Comparison of ENCODE assay signal across 9 mouse cellular contexts in genomic region chr9:109849312-109849758, GRCm38 (mm10). TPM values are rescaled to one million over a fixed set of nuclear protein-coding genes. Genes with fewer than 3 reads are reported as not detected.
DNase-seq lines count a peak whose midpoint lies in the region; ATAC-seq and TF ChIP-seq lines count a peak whose summit lies in the region.
"Had no signal": no experiment of that assay in that cellular context is flagged by ENCODE, and none has a peak within 500 bp of the region (broad histone marks: within the 10 kb centered on the region; RNA-seq: fewer than 3 reads in every experiment).

Gene Camp (minus strand): TSS chr9:109849617.

- TF ChIP-seq EP300 in heart, adult 2 months (IDR thresholded peaks at IDR 0.05; ENCODE audit: insufficient read depth, low read depth, low read length) = no peak

- peak; percentile 59 to 89 for DNase-seq in adrenal gland, adult (ENCODE audit: inconsistent age in 2 of 2, low spot score in 1 of 2)
- peak; percentile 76 to 81 for DNase-seq in heart, adult 2 months
- no peak for DNase-seq in liver, embryonic 13.5 days
- DNase-seq in testis, postnatal 10 days (ENCODE audit: low spot score) = peak; percentile 78
- DNase-seq in cerebellum, postnatal 14 days = no peak
- DNase-seq in spleen, adult 18-20 months = no peak

- no peak within 1 kb of the TSS for H3K27ac ChIP-seq in hindbrain, embryonic 16.5 days (ENCODE audit: low read depth, low read length)
- H3K27ac ChIP-seq in hindbrain, embryonic 13.5 days = no peak within 1 kb of the TSS
- H3K27ac ChIP-seq in heart, adult 2 months = no peak within 1 kb of the TSS
- no peak within 1 kb of the TSS for H3K27ac ChIP-seq in liver, embryonic 13.5 days

- 67% methylated on average over 6 of the region's 6 CpGs for WGBS in hindbrain, embryonic 16.5 days
- 69% methylated on average over 6 of the region's 6 CpGs for WGBS in hindbrain, embryonic 13.5 days
- WGBS in heart, adult 2 months = 29% methylated on average over 6 of the region's 6 CpGs
- WGBS in liver, embryonic 13.5 days (ENCODE audit: insufficient replicate concordance) = 66% methylated on average over 6 of the region's 6 CpGs

- no peak within 1 kb of the TSS for H3K4me2 ChIP-seq in hindbrain, embryonic 16.5 days (ENCODE audit: low read length)
- no peak within 1 kb of the TSS for H3K4me2 ChIP-seq in hindbrain, embryonic 13.5 days
- H3K4me2 ChIP-seq in liver, embryonic 13.5 days = no peak within 1 kb of the TSS

- intact Hi-C loops in heart, adult 2 months (cut with DNase I) = no loop called here

- H3K4me1 ChIP-seq in hindbrain, embryonic 16.5 days (ENCODE audit: control insufficient read depth, insufficient read depth, low read depth, low read length) = no peaks in the 10 kb centered on the region
- 0 out of 2 replicates have a peak, but pooled peaks cover 3% of the 10 kb centered on the region for H3K4me1 ChIP-seq in hindbrain, embryonic 13.5 days (replicated peaks)
- peaks cover 2% of the 10 kb centered on the region; the same call in 1 of the 2 replicates for H3K4me1 ChIP-seq in heart, adult 2 months (ENCODE audit: control insufficient read depth, insufficient read depth, low read length)
- H3K4me1 ChIP-seq in liver, embryonic 13.5 days (replicated peaks) = no peaks in the 10 kb centered on the region

- H3K9ac ChIP-seq in hindbrain, embryonic 16.5 days (ENCODE audit: low read depth, low read length) = no peak within 1 kb of the TSS; the same call in 1 of the 2 replicates
- no peak within 1 kb of the TSS for H3K9ac ChIP-seq in hindbrain, embryonic 13.5 days
- H3K9ac ChIP-seq in heart, adult 2 months (ENCODE audit: low read depth, low read length) = no peak within 1 kb of the TSS
- no peak within 1 kb of the TSS for H3K9ac ChIP-seq in liver, embryonic 13.5 days

- H3K36me3 ChIP-seq in hindbrain, embryonic 16.5 days (ENCODE audit: control insufficient read depth, insufficient read depth, low read length) = no peaks in the 10 kb centered on the region
- peaks cover 9% of the 10 kb centered on the region for H3K36me3 ChIP-seq in hindbrain, embryonic 13.5 days
- H3K36me3 ChIP-seq in heart, adult 2 months (ENCODE audit: control insufficient read depth, insufficient read depth, low read length) = no peaks in the 10 kb centered on the region
- peaks cover 4% of the 10 kb centered on the region; the same call in 1 of the 2 replicates for H3K36me3 ChIP-seq in liver, embryonic 13.5 days

- no peaks in the 10 kb centered on the region for H3K79me2 ChIP-seq in heart, adult 2 months (replicated peaks; ENCODE audit: control insufficient read depth, insufficient read depth, low read length)

- peak; percentile 12; the same call in 1 of the 2 replicates for TF ChIP-seq CTCF in heart, adult 2 months (IDR thresholded peaks at IDR 0.05)

- H3K27me3 ChIP-seq in hindbrain, embryonic 16.5 days (replicated peaks; ENCODE audit: control insufficient read depth, insufficient read depth, low read length) = no peaks in the 10 kb centered on the region
- no peaks in the 10 kb centered on the region for H3K27me3 ChIP-seq in hindbrain, embryonic 13.5 days
- no peaks in the 10 kb centered on the region for H3K27me3 ChIP-seq in heart, adult 2 months (ENCODE audit: control insufficient read depth, insufficient read depth, low read length)
- H3K27me3 ChIP-seq in liver, embryonic 13.5 days = no peaks in the 10 kb centered on the region

- TF ChIP-seq POLR2A in heart, adult 2 months (IDR thresholded peaks at IDR 0.05; ENCODE audit: insufficient read depth, low read depth, low read length) = no peak

- 0 out of 2 replicates have a peak, but pooled peaks have one; percentile 37 for ATAC-seq in hindbrain, embryonic 16.5 days
- ATAC-seq in hindbrain, embryonic 13.5 days (ENCODE audit: low FRiP score) = no peak
- ATAC-seq in liver, embryonic 13.5 days (ENCODE audit: low read depth) = no peak

- H3K4me3 ChIP-seq in hindbrain, embryonic 16.5 days (ENCODE audit: low read length) = no peak within 1 kb of the TSS
- no peak within 1 kb of the TSS for H3K4me3 ChIP-seq in hindbrain, embryonic 13.5 days
- no peak within 1 kb of the TSS for H3K4me3 ChIP-seq in heart, adult 2 months
- H3K4me3 ChIP-seq in liver, embryonic 13.5 days (replicated peaks) = no peak within 1 kb of the TSS
- H3K4me3 ChIP-seq: erythroblast, embryonic 14.5 days had no signal

- H3K9me3 ChIP-seq in hindbrain, embryonic 16.5 days (ENCODE audit: control insufficient read depth, low read length) = no peaks in the 10 kb centered on the region
- no peaks in the 10 kb centered on the region for H3K9me3 ChIP-seq in hindbrain, embryonic 13.5 days
- H3K9me3 ChIP-seq in liver, embryonic 13.5 days (replicated peaks) = no peaks in the 10 kb centered on the region

RNA-seq across cellular contexts. Expression of gene Camp, which starts in this region (rescaled TPM):
- 0.44 and 0.64 TPM in 2 replicates for polyA plus RNA-seq in hindbrain, embryonic 16.5 days (2015; fragmentation: Nextera tagmentation; extraction: Ambion mirVana)
- polyA plus RNA-seq in hindbrain, embryonic 13.5 days (2015; fragmentation: Nextera tagmentation; extraction: Ambion mirVana) = 0.84 and 1.3 TPM in 2 replicates
- not detected for total RNA-seq in heart, adult 2 months (2021)
- polyA plus RNA-seq in heart, adult 2 months (2012; rRNA removed) = 0.35 and 1.5 TPM in 2 replicates
- polyA plus RNA-seq in liver, embryonic 13.5 days (2015; fragmentation: Nextera tagmentation; extraction: Ambion mirVana) = 39.6 and 41.2 TPM in 2 replicates

Comparison
In these comparisons a context has a peak if more than half of its experiments do, and no peak if none do; other contexts are left out.
1. RNA of gene Camp (polyA plus RNA-seq): 39.6 to 41.2 TPM in liver, embryonic 13.5 days; 0.84 to 1.3 TPM in hindbrain, embryonic 13.5 days, 0.44 to 0.64 TPM in hindbrain, embryonic 16.5 days and 0.35 to 1.5 TPM in heart, adult 2 months; every median in the first group is over 10 times any median in the second.
2. Peak in ATAC-seq in hindbrain, embryonic 16.5 days; RNA of the gene not detected or under 1 TPM.
3. DNase-seq: peak in adrenal gland, adult (2 of 2), heart, adult 2 months (2 of 2) and testis, postnatal 10 days (single experiment); none in liver, embryonic 13.5 days (single experiment), cerebellum, postnatal 14 days (0 of 2) and spleen, adult 18-20 months (0 of 2).